Mouse (Mus musculus) hindbrain, embryonic 15.5 days (tissue): ENCODE measurements at regions not wholly inside any gene's neighbourhood (a gene's known extent, or its start where the extent isn't known, plus 50 kb on each side); places are given as distances from the start of the nearest gene placed in this dataset.

Source experiments
- ATAC-seq: fragments of 200-750 bp; cut with Nextera tagmentation; 2 replicates; pipeline ENCODE4 v1.8.0; 2017; ENCODE audit warnings: low read depth, moderate number of reproducible peaks, moderate TSS enrichment; ENCODE audit not compliant: low FRiP score
- H3K27ac ChIP-seq: fragments of 300-500 bp; sonication (generic); replicated peaks from 2 replicates; pipeline ENCODE4 v1.5.1; 2015; ENCODE audit warnings: mild to moderate bottlenecking, inconsistent platforms
- H3K27me3 ChIP-seq: fragments of 300-500 bp; sonication (generic); 2 replicates; pipeline ENCODE4 v1.6.1; 2015; ENCODE audit warnings: control low read depth, inconsistent platforms
- H3K36me3 ChIP-seq: fragments of 300-500 bp; sonication (generic); 2 replicates; pipeline ENCODE4 v1.6.1; 2015; ENCODE audit warnings: control low read depth, inconsistent platforms
- H3K4me1 ChIP-seq: fragments of 300-500 bp; sonication (generic); replicated peaks from 2 replicates; pipeline ENCODE4 v1.6.1; 2015; ENCODE audit warnings: control low read depth, inconsistent platforms
- H3K4me2 ChIP-seq: fragments of 300-500 bp; sonication (generic); 2 replicates; pipeline ENCODE4 v1.6.1; 2015; ENCODE audit warnings: moderate library complexity, mild to moderate bottlenecking, inconsistent platforms
- H3K4me3 ChIP-seq: fragments of 300-500 bp; sonication (generic); 2 replicates; pipeline ENCODE4 v1.5.1; 2015; ENCODE audit warnings: mild to moderate bottlenecking, inconsistent platforms
- H3K9ac ChIP-seq: fragments of 300-500 bp; sonication (generic); 2 replicates; pipeline ENCODE4 v1.6.1; 2015; ENCODE audit warnings: inconsistent platforms
- H3K9me3 ChIP-seq: fragments of 300-500 bp; sonication (generic); 2 replicates; pipeline ENCODE4 v1.6.1; 2016; ENCODE audit warnings: control low read depth, inconsistent platforms
- WGBS: fragments of 180-500 bp; shearing (Covaris S2); methylation state at CpG from one replicate; pipeline ENCODE4 v1.1.7; 2015; 5-methylcytosine and 5-hydroxymethylcytosine counted together

- H3K4me3 ChIP-seq: no peak overlapping the region
- H3K4me2 ChIP-seq: no peak overlapping the region
- no peaks in the 10 kb centered on the region for H3K4me1 ChIP-seq
- 84% methylated on average over 10 of the region's 10 CpGs for WGBS
- H3K9ac ChIP-seq: no peak overlapping the region
- H3K9me3 ChIP-seq: no peaks in the 10 kb centered on the region
- no peak for ATAC-seq
- H3K27me3 ChIP-seq: no peaks in the 10 kb centered on the region
- H3K36me3 ChIP-seq: no peaks in the 10 kb centered on the region
- no peak overlapping the region for H3K27ac ChIP-seq
Measured at GRCm38 (mm10) chr15:96915544-96915943, 140.2 kb downstream of the Slc38a4 start.

DNA sequence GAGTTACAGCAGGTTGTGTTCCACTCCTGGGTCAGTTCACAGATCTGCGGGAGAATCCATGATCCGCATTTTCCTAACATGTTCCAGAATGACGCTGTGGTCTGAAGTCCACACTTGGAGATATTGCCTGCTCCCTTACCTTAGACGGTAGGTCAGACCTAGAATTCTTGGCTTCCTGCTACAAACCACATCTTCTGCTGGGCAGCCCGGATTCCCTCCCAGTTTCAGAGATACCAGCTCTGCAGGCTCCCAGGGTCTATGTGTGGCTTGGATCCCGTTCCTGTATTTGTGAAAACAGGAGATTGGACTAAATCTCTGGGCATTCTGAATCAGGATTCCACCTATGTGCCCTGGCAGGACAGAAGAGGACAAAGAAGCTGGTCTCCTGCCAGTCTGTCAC, 140.8 kb downstream of the Slc38a4 start:
- Histone ChIP-seq H3K4me3 (no peak overlapping the region), H3K36me3 (no peaks in the 10 kb centered on the region), H3K4me2 (no peak overlapping the region), H3K27me3 (no peaks in the 10 kb centered on the region), H3K9me3 (no peaks in the 10 kb centered on the region), H3K27ac (no peak overlapping the region), H3K4me1 (no peaks in the 10 kb centered on the region), H3K9ac (no peak overlapping the region)
- ATAC-seq: no peak
- WGBS: 90% methylated on average over 6 of the region's 6 CpGs

DNA sequence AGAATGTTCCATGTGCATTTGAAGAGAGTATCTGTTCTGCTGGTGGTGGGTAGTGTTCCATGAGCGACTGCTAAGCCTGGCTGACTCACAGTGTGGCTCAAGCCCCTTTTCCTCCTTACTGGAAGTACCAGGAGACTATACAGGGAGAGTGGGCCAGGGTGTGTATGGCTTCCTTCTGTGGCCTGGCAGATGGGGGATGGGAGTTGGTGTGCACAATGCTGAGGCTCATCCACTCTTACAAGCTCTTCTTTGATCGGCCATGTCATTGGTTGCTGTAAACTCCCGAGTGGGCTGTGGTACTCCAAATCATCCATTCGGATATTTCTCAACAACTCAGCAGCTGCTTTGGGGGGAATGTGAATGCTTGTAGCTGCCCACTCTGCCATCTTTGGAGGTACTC, 150.2 kb downstream of the Slc38a4 start:
- H3K9ac ChIP-seq: no peak overlapping the region
- H3K4me3 ChIP-seq: no peak overlapping the region
- no peak overlapping the region for H3K27ac ChIP-seq
- no peak for ATAC-seq
- H3K4me2 ChIP-seq: no peak overlapping the region
- no peaks in the 10 kb centered on the region for H3K4me1 ChIP-seq
- 90% methylated on average over 4 of the region's 4 CpGs for WGBS
- no peaks in the 10 kb centered on the region for H3K9me3 ChIP-seq
- H3K36me3 ChIP-seq: no peaks in the 10 kb centered on the region
- H3K27me3 ChIP-seq: no peaks in the 10 kb centered on the region

DNA sequence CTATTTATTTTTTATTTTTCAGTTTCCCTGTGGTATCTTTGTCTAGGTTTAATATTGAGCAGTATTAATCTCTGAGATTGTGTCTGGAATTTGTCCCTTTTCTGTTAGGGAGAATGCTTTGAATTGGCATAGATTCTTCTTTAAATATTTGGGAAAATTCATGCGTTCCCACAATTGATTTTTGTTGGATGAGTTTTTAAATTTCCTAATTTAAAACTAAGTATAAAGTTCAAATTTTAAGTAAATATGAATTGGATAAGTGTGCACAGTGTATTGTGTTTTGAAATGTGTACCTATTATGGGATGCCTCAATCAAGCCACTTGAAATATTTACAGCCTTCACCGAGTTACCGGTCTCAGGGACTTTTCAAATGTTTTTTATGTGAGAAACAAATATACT, 152.3 kb downstream of the Slc38a4 start:
- H3K36me3 ChIP-seq: no peaks in the 10 kb centered on the region
- H3K27me3 ChIP-seq: no peaks in the 10 kb centered on the region
- H3K9ac ChIP-seq: no peak overlapping the region
- no peak for ATAC-seq
- no peak overlapping the region for H3K4me2 ChIP-seq
- no peaks in the 10 kb centered on the region for H3K9me3 ChIP-seq
- no peak overlapping the region for H3K4me3 ChIP-seq
- 93% methylated on average over 3 of the region's 3 CpGs for WGBS
- H3K27ac ChIP-seq: no peak overlapping the region
- no peaks in the 10 kb centered on the region for H3K4me1 ChIP-seq

- H3K27me3 ChIP-seq: no peaks in the 10 kb centered on the region
- H3K9ac ChIP-seq: no peak overlapping the region
- H3K27ac ChIP-seq: no peak overlapping the region
- no peak overlapping the region for H3K4me3 ChIP-seq
- 87% methylated on average over 8 of the region's 8 CpGs for WGBS
- no peaks in the 10 kb centered on the region for H3K4me1 ChIP-seq
- ATAC-seq: no peak
- no peaks in the 10 kb centered on the region for H3K36me3 ChIP-seq
- H3K4me2 ChIP-seq: no peak overlapping the region
- H3K9me3 ChIP-seq: no peaks in the 10 kb centered on the region
Measured at GRCm38 (mm10) chr15:96902781-96903180, 153.0 kb downstream of the Slc38a4 start.

- H3K27me3 ChIP-seq: no peaks in the 10 kb centered on the region
- no peak for ATAC-seq
- no peak overlapping the region for H3K4me3 ChIP-seq
- 96% methylated on average over 9 of the region's 9 CpGs for WGBS
- H3K9me3 ChIP-seq: no peaks in the 10 kb centered on the region
- no peaks in the 10 kb centered on the region for H3K4me1 ChIP-seq
- H3K4me2 ChIP-seq: no peak overlapping the region
- H3K27ac ChIP-seq: no peak overlapping the region
- H3K9ac ChIP-seq: no peak overlapping the region
- no peaks in the 10 kb centered on the region for H3K36me3 ChIP-seq
Measured at GRCm38 (mm10) chr15:96901616-96902015, 154.1 kb downstream of the Slc38a4 start.

GRCm38 (mm10) chr15:96898285-96898684, 157.5 kb downstream of the Slc38a4 start:
- WGBS: 89% methylated on average over 3 of the region's 3 CpGs
- Histone ChIP-seq H3K9ac (no peak overlapping the region), H3K4me2 (no peak overlapping the region), H3K27me3 (no peaks in the 10 kb centered on the region), H3K9me3 (no peaks in the 10 kb centered on the region), H3K27ac (no peak overlapping the region), H3K4me1 (no peaks in the 10 kb centered on the region), H3K4me3 (no peak overlapping the region), H3K36me3 (no peaks in the 10 kb centered on the region)
- no peak for ATAC-seq

GRCm38 (mm10) chr15:96884901-96885300, 170.9 kb downstream of the Slc38a4 start:
- no peak overlapping the region for H3K9ac ChIP-seq
- no peaks in the 10 kb centered on the region for H3K36me3 ChIP-seq
- ATAC-seq: no peak
- no peak overlapping the region for H3K4me3 ChIP-seq
- H3K4me2 ChIP-seq: no peak overlapping the region
- 78% methylated on average over 10 of the region's 10 CpGs for WGBS
- no peaks in the 10 kb centered on the region for H3K9me3 ChIP-seq
- no peaks in the 10 kb centered on the region for H3K27me3 ChIP-seq
- no peak overlapping the region for H3K27ac ChIP-seq
- H3K4me1 ChIP-seq: no peaks in the 10 kb centered on the region

DNA sequence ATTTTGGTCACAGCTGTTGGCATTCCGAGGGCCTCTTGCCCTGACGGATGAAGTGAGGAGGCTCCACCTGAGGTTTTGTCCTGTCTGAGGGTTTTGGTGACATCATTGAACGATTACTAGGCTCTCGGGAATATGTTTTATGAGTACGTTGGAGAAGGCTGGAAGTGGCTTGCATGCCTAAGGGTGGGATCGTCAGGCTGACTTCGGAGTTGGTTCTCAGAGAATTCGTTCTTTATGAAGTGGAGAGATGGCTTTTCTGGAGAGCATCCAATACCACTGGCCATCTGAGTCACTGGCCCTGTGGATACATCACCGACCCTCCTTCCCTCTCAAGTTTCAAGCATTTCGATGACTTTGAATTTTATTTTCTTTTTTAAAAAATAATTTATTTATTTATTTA, 172.0 kb downstream of the Slc38a4 start:
- ATAC-seq: no peak
- Histone ChIP-seq H3K4me2 (no peak overlapping the region), H3K27ac (no peak overlapping the region), H3K9ac (no peak overlapping the region), H3K4me3 (no peak overlapping the region), H3K4me1 (no peaks in the 10 kb centered on the region), H3K36me3 (no peaks in the 10 kb centered on the region), H3K27me3 (no peaks in the 10 kb centered on the region), H3K9me3 (no peaks in the 10 kb centered on the region)
- WGBS: 76% methylated on average over 10 of the region's 10 CpGs

GRCm38 (mm10) chr15:96882211-96882610, 173.5 kb downstream of the Slc38a4 start:
- H3K27ac ChIP-seq: no peak overlapping the region
- no peaks in the 10 kb centered on the region for H3K4me1 ChIP-seq
- H3K4me2 ChIP-seq: no peak overlapping the region
- H3K36me3 ChIP-seq: no peaks in the 10 kb centered on the region
- H3K27me3 ChIP-seq: no peaks in the 10 kb centered on the region
- no peaks in the 10 kb centered on the region for H3K9me3 ChIP-seq
- ATAC-seq: no peak
- 90% methylated on average over 14 of the region's 14 CpGs for WGBS
- H3K4me3 ChIP-seq: no peak overlapping the region
- H3K9ac ChIP-seq: no peak overlapping the region

DNA sequence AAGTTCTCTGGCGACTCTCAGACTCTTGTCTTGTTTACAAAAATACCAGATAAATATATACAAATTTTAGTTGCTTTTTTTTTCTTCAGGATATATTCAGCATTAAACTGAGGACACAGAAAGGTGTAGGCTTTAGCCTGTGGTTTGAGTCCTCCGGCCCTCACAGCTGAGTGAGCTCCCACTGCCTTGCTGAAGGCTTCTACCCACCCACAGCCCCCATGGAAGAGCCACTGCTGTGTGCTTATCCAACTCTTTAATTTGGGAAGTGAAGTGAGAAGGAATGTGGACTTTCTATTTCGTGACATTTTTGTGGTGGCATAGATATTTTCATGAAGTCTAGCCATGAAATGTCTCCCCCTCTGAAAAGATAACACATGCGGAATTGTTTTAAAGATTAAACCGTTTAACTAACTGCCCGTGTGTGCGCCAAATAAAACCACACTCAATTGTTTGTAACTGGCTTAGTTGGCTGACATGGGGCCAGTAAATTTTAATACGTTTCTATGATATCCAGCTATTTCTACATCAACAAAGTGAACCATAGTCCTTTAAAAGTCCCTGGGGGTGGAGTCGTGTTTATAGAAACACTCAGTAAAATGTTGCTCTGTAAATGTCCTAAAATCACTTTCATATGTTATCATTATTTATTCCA, 174.1 kb downstream of the Slc38a4 start:
- no peak overlapping the region for H3K4me3 ChIP-seq
- no peaks in the 10 kb centered on the region for H3K36me3 ChIP-seq
- 87% methylated on average over 9 of the region's 9 CpGs for WGBS
- H3K9ac ChIP-seq: no peak overlapping the region
- no peak for ATAC-seq
- H3K9me3 ChIP-seq: no peaks in the 10 kb centered on the region
- H3K27me3 ChIP-seq: no peaks in the 10 kb centered on the region
- H3K4me2 ChIP-seq: no peak overlapping the region
- no peaks in the 10 kb centered on the region for H3K4me1 ChIP-seq
- H3K27ac ChIP-seq: no peak overlapping the region

GRCm38 (mm10) chr15:96880066-96880465, 175.7 kb downstream of the Slc38a4 start:
- no peaks in the 10 kb centered on the region for H3K9me3 ChIP-seq
- 95% methylated on average over 11 of the region's 11 CpGs for WGBS
- H3K36me3 ChIP-seq: no peaks in the 10 kb centered on the region
- H3K27ac ChIP-seq: no peak overlapping the region
- H3K4me3 ChIP-seq: no peak overlapping the region
- ATAC-seq: no peak
- H3K4me2 ChIP-seq: no peak overlapping the region
- no peak overlapping the region for H3K9ac ChIP-seq
- no peaks in the 10 kb centered on the region for H3K4me1 ChIP-seq
- no peaks in the 10 kb centered on the region for H3K27me3 ChIP-seq

DNA sequence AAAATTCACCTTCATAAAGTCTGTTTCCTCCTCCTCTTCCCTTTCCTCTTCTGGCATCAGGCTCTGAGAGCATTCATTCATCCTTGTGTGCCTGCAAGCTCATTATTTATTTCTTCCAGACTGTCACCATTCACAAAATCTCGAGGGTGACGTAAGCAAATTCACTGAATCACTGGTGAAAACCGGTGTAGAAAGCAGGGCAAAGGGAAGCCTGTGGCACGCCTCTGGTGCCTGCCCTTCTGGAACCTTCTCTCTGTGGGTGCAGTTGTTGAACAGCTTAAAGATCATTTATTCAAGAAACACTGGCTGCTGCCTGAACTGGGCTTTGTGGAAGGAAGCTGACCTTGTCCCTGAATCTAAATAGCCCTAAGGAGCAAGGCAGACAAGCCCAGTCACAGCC, 177.0 kb downstream of the Slc38a4 start:
- H3K27me3 ChIP-seq: no peaks in the 10 kb centered on the region
- WGBS: 55% methylated on average over 4 of the region's 4 CpGs

More for the DNA sequence above, 177.0 kb downstream of the Slc38a4 start:
- H3K9ac ChIP-seq: no peak overlapping the region
- no peak for ATAC-seq
- H3K27ac ChIP-seq: no peak overlapping the region
- no peak overlapping the region for H3K4me2 ChIP-seq
- H3K4me1 ChIP-seq: no peaks in the 10 kb centered on the region
- H3K9me3 ChIP-seq: no peaks in the 10 kb centered on the region
- no peak overlapping the region for H3K4me3 ChIP-seq
- H3K36me3 ChIP-seq: no peaks in the 10 kb centered on the region
